Mouse (Mus musculus) brain, embryonic 14.5 days (tissue): ENCODE data around the gene Tedc2. TPM values are rescaled to one million over a fixed set of nuclear protein-coding genes. Genes with fewer than 3 reads are reported as not detected.

Experiments
- DNase-seq: peaks from one replicate; pipeline ENCODE4 v3.0.0-alpha.2; 2011; ENCODE audit warnings: low read depth
- CTCF ChIP-seq: fragments of 200-500 bp; IDR thresholded peaks from 2 replicates; pipeline ENCODE4 v1.5.1; 2012; ENCODE audit warnings: inconsistent platforms, mild to moderate bottlenecking, moderate library complexity, borderline replicate concordance; ENCODE audit not compliant: insufficient read depth, insufficient read length; ENCODE audit errors: extremely low read depth
- POLR2A ChIP-seq: fragments of 200-500 bp; IDR thresholded peaks from 2 replicates; pipeline ENCODE4 v1.6.1; 2012; ENCODE audit warnings: mild to moderate bottlenecking, inconsistent platforms, borderline replicate concordance; ENCODE audit not compliant: poor library complexity, insufficient read depth, insufficient read length, severe bottlenecking; ENCODE audit errors: extremely low read depth
- polyA plus RNA-seq: library from polyadenylated mRNA; depleted of rRNA; stranded (reverse); fragments of >200 nt; gene quantifications from 2 replicates; pipeline ENCODE4 v1.2.3, GENCODE M21; 2012

The Tedc2 gene
- polyA plus RNA-seq, 1 experiment, result 25.3 TPM

GRCm38 (mm10) chr17:24199741-24200140 lies 20.9 kb downstream of the Tedc2 start:
- TF ChIP-seq POLR2A, result no peak
- DNase-seq, result no peak

DNA sequence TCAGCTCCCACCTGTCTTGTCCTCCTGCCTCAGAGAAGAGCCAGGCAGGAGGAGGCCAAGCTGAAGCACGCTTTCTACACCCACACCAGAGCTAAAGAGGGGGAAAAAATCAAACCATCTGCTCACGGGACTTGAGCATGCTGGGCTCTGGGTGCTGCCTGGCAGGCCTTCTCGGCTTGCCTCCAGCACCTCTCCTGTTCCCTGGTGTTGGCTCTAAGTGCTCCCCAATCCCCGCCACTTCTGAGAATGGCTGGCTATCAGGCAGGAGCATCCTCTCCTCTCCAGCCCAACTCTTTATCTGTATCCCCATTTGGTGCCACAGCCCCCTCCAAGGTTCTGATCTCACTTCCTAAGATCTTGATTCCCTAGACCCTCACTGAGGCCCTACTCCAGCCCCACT lies 21.4 kb downstream of the Tedc2 start:
- DNase-seq, result peak; percentile 25
- no peak for TF ChIP-seq POLR2A
- TF ChIP-seq CTCF, result no peak

GRCm38 (mm10) chr17:24197032-24197824 lies 23.4 kb downstream of the Tedc2 start:
- TF ChIP-seq CTCF, result no peak
- no peak for DNase-seq

GRCm38 (mm10) chr17:24195349-24195748 lies 25.3 kb downstream of the Tedc2 start:
- no peak for DNase-seq

GRCm38 (mm10) chr17:24193769-24194168 lies 26.9 kb downstream of the Tedc2 start:
- no peak for DNase-seq
- TF ChIP-seq CTCF (no peak), POLR2A (no peak)

More at GRCm38 (mm10) chr17:24195349-24195748, 25.3 kb downstream of the Tedc2 start:
- TF ChIP-seq CTCF, result no peak
- no peak for TF ChIP-seq POLR2A

DNA sequence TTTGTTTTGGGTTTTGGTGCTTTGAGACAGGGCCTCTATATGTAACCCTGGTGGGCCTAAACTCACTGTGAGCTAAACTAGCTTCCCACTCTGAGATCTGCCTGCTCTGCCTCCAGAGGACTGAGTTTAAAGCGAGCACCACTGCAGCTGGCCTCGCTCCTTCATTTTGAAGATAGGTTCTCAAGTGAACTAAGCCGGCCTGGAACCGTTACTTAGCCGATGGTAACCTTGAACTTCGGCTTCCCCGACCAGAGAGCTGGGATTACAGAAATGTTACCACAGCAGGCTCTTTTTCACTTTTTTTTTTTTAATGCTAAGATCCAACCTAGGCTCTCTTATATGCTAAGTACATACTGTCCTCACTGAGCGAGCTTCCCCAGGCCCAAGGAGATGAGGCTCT lies 27.4 kb downstream of the Tedc2 start:
- TF ChIP-seq POLR2A (no peak), CTCF (no peak)
- DNase-seq, result no peak

GRCm38 (mm10) chr17:24192848-24193247 lies 27.8 kb downstream of the Tedc2 start:
- TF ChIP-seq POLR2A (no peak), CTCF (no peak)
- no peak for DNase-seq

DNA sequence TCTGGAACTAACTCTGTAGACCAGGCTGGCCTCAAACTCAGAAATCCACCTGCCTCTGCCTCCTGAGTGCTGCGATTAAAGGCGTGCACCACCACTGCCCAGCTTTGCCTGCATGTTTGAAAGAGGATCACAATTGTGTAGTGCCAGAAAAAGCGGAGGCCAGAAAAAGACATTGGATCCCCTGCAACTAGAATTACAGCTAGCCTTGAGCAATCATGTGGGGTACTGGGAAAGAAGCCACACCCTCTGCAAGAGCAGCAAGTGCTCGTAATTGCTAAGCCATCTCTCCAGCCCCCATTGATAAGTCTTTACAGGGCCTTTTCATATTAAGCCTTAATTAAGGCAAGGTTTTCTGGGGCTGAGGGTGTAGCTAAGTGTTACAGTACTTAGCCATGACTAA lies 29.2 kb downstream of the Tedc2 start:
- no peak for DNase-seq
- TF ChIP-seq CTCF, result no peak
- no peak for TF ChIP-seq POLR2A

GRCm38 (mm10) chr17:24190934-24191333 lies 29.7 kb downstream of the Tedc2 start:
- no peak for DNase-seq
- TF ChIP-seq CTCF, result no peak
- TF ChIP-seq POLR2A, result no peak

DNA sequence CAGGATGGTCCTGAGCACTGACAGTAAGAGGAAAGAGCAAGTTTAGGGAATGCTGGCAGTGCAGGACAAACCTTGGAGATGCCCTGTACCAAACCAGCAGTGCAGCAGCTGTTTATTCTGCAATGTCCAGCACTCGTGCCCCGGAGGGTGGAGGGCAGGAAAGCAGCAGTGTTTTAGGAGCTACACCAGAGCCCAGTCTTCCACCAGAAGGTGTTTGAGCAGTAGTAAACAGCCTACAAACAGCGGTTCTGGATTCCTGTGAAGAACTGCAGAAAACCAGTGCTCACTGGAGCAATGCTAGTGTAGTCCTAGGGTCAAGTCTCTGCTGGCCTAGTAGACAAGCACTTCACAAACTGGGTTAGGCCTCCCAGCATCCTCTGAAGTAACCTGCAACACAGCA lies 46.4 kb downstream of the Tedc2 start:
- TF ChIP-seq CTCF (no peak), POLR2A (no peak)
- DNase-seq, result no peak

GRCm38 (mm10) chr17:24173423-24173822 lies 47.2 kb downstream of the Tedc2 start:
- no peak for TF ChIP-seq POLR2A
- peak; percentile 89; the same call in 1 of the 2 replicates for TF ChIP-seq CTCF
- peak; percentile 86 for DNase-seq

GRCm38 (mm10) chr17:24171738-24172137 lies 48.9 kb downstream of the Tedc2 start:
- DNase-seq, result no peak
- TF ChIP-seq POLR2A (no peak), CTCF (no peak)
